Mouse (Mus musculus) T-helper 17 cell (primary cell): ENCODE measurements around the gene Sult2a8.
"Not testable (repeated sequence)": the region's sequence is repeated elsewhere in the genome, so short reads cannot be mapped to it uniquely, and the experiment has no call there.

Source experiments
- in situ Hi-C, 2 experiments: fragments of 300-600 bp; cut with MboI, MseI; formaldehyde crosslinking; loops; 1 replicate in 1 of 2; 2 replicates in 1 of 2; pipeline ENCODE4 v1.15.1; 2025; ENCODE audit warnings: high pct_unique_total_duplicates in 2 of 2

The Sult2a8 gene

GRCm38 (mm10) chr7:14446534-14446933 is at the start of gene Sult2a8:
Gene Sult2a8, minus strand, starts transcription at chr7:14446769.
- in situ Hi-C loops, result no loop called here

GRCm38 (mm10) chr7:14494130-14494529 is 47.6 kb upstream of the Sult2a8 start, which contains the start of gene Sult2a7:
Gene Sult2a7, minus strand, starts transcription at chr7:14494230.
- in situ Hi-C loops, result no loop called here

GRCm38 (mm10) chr7:14492886-14493285 is 46.3 kb upstream of the Sult2a8 start:
- in situ Hi-C loops, result no loop called here

GRCm38 (mm10) chr7:14439581-14439980 is 7.0 kb downstream of the Sult2a8 start:
- in situ Hi-C loops, result no loop called here

GRCm38 (mm10) chr7:14438484-14438883 is 8.1 kb downstream of the Sult2a8 start:
- in situ Hi-C loops, result no loop called here

GRCm38 (mm10) chr7:14438029-14438428 is 8.5 kb downstream of the Sult2a8 start:
- in situ Hi-C loops, result no loop called here

GRCm38 (mm10) chr7:14399363-14399762 is 47.2 kb downstream of the Sult2a8 start:
- in situ Hi-C loops, result not testable (repeated sequence)

- in situ Hi-C loops, result no loop called here
Measured at GRCm38 (mm10) chr7:14396462-14396861, 50.1 kb downstream of the Sult2a8 start.
